Mouse (Mus musculus) midbrain, embryonic 10.5 days (tissue): ENCODE results near the gene Cd164l2. TPM values are rescaled to one million over a fixed set of nuclear protein-coding genes. Genes with fewer than 3 reads are reported as not detected.

Experiments
- DNase-seq: peaks from one replicate; pipeline ENCODE4 v3.0.0-alpha.2; 2017; ENCODE audit warnings: low spot score
- H3K27ac ChIP-seq: fragments of 300-500 bp; sonication (generic); replicated peaks from 2 replicates; pipeline ENCODE4 v1.5.1; 2016; ENCODE audit warnings: mild to moderate bottlenecking
- H3K27me3 ChIP-seq: fragments of 300-500 bp; sonication (generic); 2 replicates; pipeline ENCODE4 v1.6.1; 2016; ENCODE audit warnings: low read depth, mild to moderate bottlenecking; ENCODE audit not compliant: poor library complexity, severe bottlenecking
- H3K36me3 ChIP-seq: fragments of 300-500 bp; sonication (generic); 2 replicates; pipeline ENCODE4 v1.6.1; 2016; ENCODE audit warnings: mild to moderate bottlenecking, moderate library complexity
- H3K4me1 ChIP-seq: fragments of 300-500 bp; sonication (generic); 2 replicates; pipeline ENCODE4 v1.6.1; 2016
- H3K4me3 ChIP-seq: fragments of 300-500 bp; sonication (generic); 2 replicates; pipeline ENCODE4 v1.5.1; 2016; ENCODE audit warnings: mild to moderate bottlenecking, moderate library complexity
- H3K9me3 ChIP-seq: fragments of 300-500 bp; sonication (generic); replicated peaks from 2 replicates; pipeline ENCODE4 v1.6.1; 2016; ENCODE audit warnings: mild to moderate bottlenecking
- WGBS: fragments of 180-500 bp; shearing (Covaris S2); methylation state at CpG from one replicate; pipeline ENCODE4 v1.1.7; 2016; 5-methylcytosine and 5-hydroxymethylcytosine counted together
- polyA plus RNA-seq: library from polyadenylated mRNA; unstranded; fragments of >200 nt; fragmentation: Nextera tagmentation; extraction: Ambion mirVana; gene quantifications from 2 replicates; pipeline ENCODE4 v1.2.1, GENCODE M21; 2016

Cd164l2 gene
- polyA plus RNA-seq, 1 experiment from 2014 or later: 1.7 TPM

GRCm38 (mm10) chr4:133179258-133179657 is 32.7 kb upstream of the Cd164l2 start:
- WGBS: 93% methylated on average over 7 of the region's 7 CpGs
- H3K4me3 ChIP-seq: no peak overlapping the region
- no peak overlapping the region for H3K27ac ChIP-seq
- no peaks in the 10 kb centered on the region for H3K27me3 ChIP-seq
- H3K9me3 ChIP-seq: no peaks in the 10 kb centered on the region
- H3K36me3 ChIP-seq: peaks cover 47% of the 10 kb centered on the region
- peaks cover 26% of the 10 kb centered on the region for H3K4me1 ChIP-seq
- no peak for DNase-seq

GRCm38 (mm10) chr4:133182439-133183033 is 29.4 kb upstream of the Cd164l2 start:
- no peak for DNase-seq
- Histone ChIP-seq H3K36me3 (peaks cover 63% of the 10 kb centered on the region), H3K4me3 (no peak overlapping the region), H3K27me3 (no peaks in the 10 kb centered on the region), H3K4me1 (peaks cover 22% of the 10 kb centered on the region), H3K9me3 (no peaks in the 10 kb centered on the region), H3K27ac (no peak overlapping the region)
- WGBS: 95% methylated on average over 8 of the region's 8 CpGs

- Histone ChIP-seq H3K9me3 (no peaks in the 10 kb centered on the region), H3K27me3 (no peaks in the 10 kb centered on the region), H3K4me3 (no peak overlapping the region), H3K27ac (no peak overlapping the region), H3K4me1 (peaks cover 27% of the 10 kb centered on the region), H3K36me3 (peaks cover 65% of the 10 kb centered on the region)
- 72% methylated on average over 14 of the region's 14 CpGs for WGBS
- DNase-seq: no peak
These were observed 27.7 kb upstream of the Cd164l2 start for GRCm38 (mm10) chr4:133184031-133184897.

GRCm38 (mm10) chr4:133184898-133185665 is 26.8 kb upstream of the Cd164l2 start:
- Histone ChIP-seq H3K4me3 (no peak overlapping the region), H3K9me3 (no peaks in the 10 kb centered on the region), H3K36me3 (peaks cover 66% of the 10 kb centered on the region), H3K27ac (peak overlapping the region; percentile 46), H3K27me3 (no peaks in the 10 kb centered on the region), H3K4me1 (peaks cover 35% of the 10 kb centered on the region)
- no peak for DNase-seq
- WGBS: 72% methylated on average over 15 of the region's 15 CpGs

- 95% methylated on average over 8 of the region's 8 CpGs for WGBS
- Histone ChIP-seq H3K36me3 (peaks cover 72% of the 10 kb centered on the region), H3K4me3 (no peak overlapping the region), H3K9me3 (no peaks in the 10 kb centered on the region), H3K27ac (no peak overlapping the region), H3K27me3 (no peaks in the 10 kb centered on the region), H3K4me1 (peaks cover 40% of the 10 kb centered on the region)
- DNase-seq: no peak
These were observed 26.0 kb upstream of the Cd164l2 start for GRCm38 (mm10) chr4:133185893-133186292.

- Histone ChIP-seq H3K4me3 (no peak overlapping the region), H3K4me1 (peaks cover 40% of the 10 kb centered on the region), H3K36me3 (peaks cover 76% of the 10 kb centered on the region), H3K9me3 (no peaks in the 10 kb centered on the region), H3K27me3 (no peaks in the 10 kb centered on the region), H3K27ac (no peak overlapping the region)
- WGBS: 96% methylated on average over 5 of the region's 5 CpGs
- no peak for DNase-seq
These were observed 25.1 kb upstream of the Cd164l2 start for GRCm38 (mm10) chr4:133186856-133187255.

- Histone ChIP-seq H3K27ac (no peak overlapping the region), H3K36me3 (peaks cover 97% of the 10 kb centered on the region), H3K27me3 (no peaks in the 10 kb centered on the region), H3K4me3 (no peak overlapping the region), H3K4me1 (peaks cover 31% of the 10 kb centered on the region), H3K9me3 (no peaks in the 10 kb centered on the region)
- DNase-seq: no peak
- WGBS: 66% methylated on average over 10 of the region's 10 CpGs
These were observed 22.5 kb upstream of the Cd164l2 start for GRCm38 (mm10) chr4:133189396-133189795.

- DNase-seq: no peak
- peaks cover 75% of the 10 kb centered on the region for H3K36me3 ChIP-seq
- H3K9me3 ChIP-seq: no peaks in the 10 kb centered on the region
- 87% methylated on average over 10 of the region's 11 CpGs for WGBS
- H3K4me1 ChIP-seq: peaks cover 62% of the 10 kb centered on the region
- no peak overlapping the region for H3K4me3 ChIP-seq
- no peaks in the 10 kb centered on the region for H3K27me3 ChIP-seq
- H3K27ac ChIP-seq: 0 out of 2 replicates have a peak overlapping the region, but pooled peaks have one; percentile 2
These were observed 17.4 kb upstream of the Cd164l2 start for GRCm38 (mm10) chr4:133194482-133194881.

- Histone ChIP-seq H3K9me3 (no peaks in the 10 kb centered on the region), H3K27ac (no peak overlapping the region), H3K4me1 (peaks cover 62% of the 10 kb centered on the region), H3K27me3 (no peaks in the 10 kb centered on the region), H3K4me3 (no peak overlapping the region), H3K36me3 (peaks cover 70% of the 10 kb centered on the region)
- no peak for DNase-seq
- WGBS: 72% methylated on average over 4 of the region's 4 CpGs
These were observed 16.9 kb upstream of the Cd164l2 start for GRCm38 (mm10) chr4:133195014-133195413.

GRCm38 (mm10) chr4:133196136-133196535 is 15.8 kb upstream of the Cd164l2 start:
- H3K36me3 ChIP-seq: peaks cover 59% of the 10 kb centered on the region

GRCm38 (mm10) chr4:133196852-133197251 is 15.1 kb upstream of the Cd164l2 start:
- Histone ChIP-seq H3K4me1 (peaks cover 75% of the 10 kb centered on the region), H3K27me3 (no peaks in the 10 kb centered on the region), H3K36me3 (peaks cover 52% of the 10 kb centered on the region), H3K4me3 (no peak overlapping the region), H3K27ac (peak overlapping the region; percentile 82), H3K9me3 (no peaks in the 10 kb centered on the region)
- 32% methylated on average over 7 of the region's 7 CpGs for whole genome bisulfite sequencing
- no peak for DNase-seq

More at GRCm38 (mm10) chr4:133196136-133196535, 15.8 kb upstream of the Cd164l2 start:
- no peak for DNase-seq
- peaks cover 68% of the 10 kb centered on the region for H3K4me1 ChIP-seq
- 73% methylated on average over 2 of the region's 2 CpGs for WGBS
- H3K27ac ChIP-seq: peak overlapping the region; percentile 58; the same call in 1 of the 2 replicates
- H3K4me3 ChIP-seq: no peak overlapping the region
- H3K27me3 ChIP-seq: no peaks in the 10 kb centered on the region
- H3K9me3 ChIP-seq: no peaks in the 10 kb centered on the region

- Histone ChIP-seq H3K27ac (peak overlapping the region; percentile 82), H3K27me3 (no peaks in the 10 kb centered on the region), H3K4me3 (no peak overlapping the region), H3K4me1 (peaks cover 76% of the 10 kb centered on the region), H3K9me3 (no peaks in the 10 kb centered on the region), H3K36me3 (peaks cover 47% of the 10 kb centered on the region)
- 9% methylated on average over 5 of the region's 5 CpGs for WGBS
- no peak for DNase-seq
These were observed 14.6 kb upstream of the Cd164l2 start for GRCm38 (mm10) chr4:133197355-133197754.
